Mouse (Mus musculus) bone marrow macrophage, adult 2 months (primary cell): ENCODE results near the gene Slc8a1.

Experiments used
- CTCF ChIP-seq: IDR thresholded peaks from 2 replicates; pipeline ENCODE4 v1.5.1; 2012; ENCODE audit warnings: low read depth, mild to moderate bottlenecking, low read length, moderate library complexity
- POLR2A ChIP-seq: IDR thresholded peaks from 2 replicates; pipeline ENCODE4 v1.6.1; 2012; ENCODE audit warnings: mild to moderate bottlenecking, low read depth, low read length, borderline replicate concordance

DNA sequence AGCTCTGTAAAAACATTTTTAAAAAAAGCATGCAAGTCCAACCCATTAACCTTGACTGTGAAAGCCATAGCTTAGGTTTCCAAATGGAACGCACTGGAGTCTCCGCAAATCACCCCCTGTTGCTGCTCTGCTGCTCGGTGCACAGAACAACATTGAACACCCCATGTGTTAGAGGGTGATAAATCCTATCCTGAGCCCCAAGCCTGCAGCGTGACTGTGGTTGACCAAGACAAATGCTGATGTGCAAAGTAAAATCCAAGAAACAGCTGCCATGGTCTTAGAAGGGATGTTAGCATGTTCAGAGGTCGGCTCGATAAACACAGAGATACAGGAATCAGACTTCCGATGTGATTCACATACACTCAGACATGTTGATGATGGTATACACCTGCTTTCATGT lies 346.7 kb downstream of the Slc8a1 start:
- no peak for TF ChIP-seq POLR2A
- no peak for TF ChIP-seq CTCF
